Mouse (Mus musculus) testis, adult 2 months (tissue): ENCODE results near the gene Gnaq.

Experiments used
- CTCF ChIP-seq: fragments of 200-500 bp; IDR thresholded peaks from 2 replicates; pipeline ENCODE4 v1.5.1; 2012; ENCODE audit warnings: low read depth, mild to moderate bottlenecking, inconsistent platforms, low read length, moderate library complexity; ENCODE audit not compliant: control insufficient read depth, insufficient read depth, insufficient replicate concordance
- POLR2A ChIP-seq: fragments of 200-500 bp; IDR thresholded peaks from 2 replicates; pipeline ENCODE4 v1.6.1; 2012; ENCODE audit warnings: low read depth, mild to moderate bottlenecking, inconsistent platforms, low read length, moderate library complexity; ENCODE audit not compliant: control insufficient read depth

DNA sequence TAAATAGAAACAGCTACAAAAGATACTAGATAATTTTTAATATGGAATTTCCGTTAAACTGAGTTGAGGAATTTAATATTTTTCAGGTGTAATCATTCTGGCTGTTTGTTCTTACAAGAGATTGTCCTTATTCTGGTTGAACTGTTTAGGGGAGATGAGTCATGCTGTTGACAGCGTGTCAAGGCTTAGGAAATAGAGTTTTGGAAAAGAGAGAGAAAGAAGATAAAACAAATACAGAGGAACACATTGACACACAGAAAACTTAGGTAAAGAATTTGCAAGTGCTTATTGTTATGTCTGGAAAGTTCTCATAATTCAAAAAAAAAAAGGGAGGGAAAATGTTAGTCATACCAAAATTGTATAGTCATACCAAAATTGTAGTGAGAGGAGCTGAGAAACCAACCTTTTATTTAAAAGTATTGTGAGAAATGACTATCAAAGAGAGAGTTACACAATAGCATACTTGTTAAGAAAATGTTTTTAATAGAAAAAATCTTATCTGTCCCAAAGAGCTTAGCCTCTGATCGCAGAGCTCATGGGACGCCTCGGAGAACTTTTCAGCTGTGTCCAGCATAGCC is 285.5 kb downstream of the Gnaq start:
- TF ChIP-seq CTCF (no peak), POLR2A (no peak)
